Mouse (Mus musculus) urinary bladder, postnatal 25 days (tissue): ENCODE measurements around the gene Myh3.

Source experiments
- DNase-seq: peaks from one replicate; pipeline ENCODE4 v3.0.0; 2022; ENCODE audit warnings: low spot score

Gene Myh3

DNA sequence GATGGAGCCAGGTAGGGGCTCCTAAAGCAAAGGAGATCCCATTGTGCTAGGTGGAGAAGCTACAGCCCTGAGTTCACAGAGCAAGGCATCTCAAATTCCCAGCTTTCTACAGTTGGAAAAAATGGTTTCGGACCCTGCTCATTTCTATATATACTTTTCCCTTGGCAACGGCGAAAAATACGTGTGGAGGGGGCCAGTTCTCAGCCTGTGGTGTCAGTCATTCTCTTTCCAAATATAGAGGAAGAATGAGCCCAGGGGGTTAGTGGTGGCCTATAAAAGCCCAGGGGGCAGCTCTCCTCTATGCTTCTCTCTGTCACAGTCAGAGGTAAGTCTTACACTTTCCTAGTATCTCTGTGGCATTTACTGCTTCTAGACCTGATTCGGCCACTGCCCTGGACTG lies at the start of gene Myh3:
Myh3 (plus strand) TSS at position 301 of the 400 bp plus-strand sequence.
- no peak for DNase-seq

DNA sequence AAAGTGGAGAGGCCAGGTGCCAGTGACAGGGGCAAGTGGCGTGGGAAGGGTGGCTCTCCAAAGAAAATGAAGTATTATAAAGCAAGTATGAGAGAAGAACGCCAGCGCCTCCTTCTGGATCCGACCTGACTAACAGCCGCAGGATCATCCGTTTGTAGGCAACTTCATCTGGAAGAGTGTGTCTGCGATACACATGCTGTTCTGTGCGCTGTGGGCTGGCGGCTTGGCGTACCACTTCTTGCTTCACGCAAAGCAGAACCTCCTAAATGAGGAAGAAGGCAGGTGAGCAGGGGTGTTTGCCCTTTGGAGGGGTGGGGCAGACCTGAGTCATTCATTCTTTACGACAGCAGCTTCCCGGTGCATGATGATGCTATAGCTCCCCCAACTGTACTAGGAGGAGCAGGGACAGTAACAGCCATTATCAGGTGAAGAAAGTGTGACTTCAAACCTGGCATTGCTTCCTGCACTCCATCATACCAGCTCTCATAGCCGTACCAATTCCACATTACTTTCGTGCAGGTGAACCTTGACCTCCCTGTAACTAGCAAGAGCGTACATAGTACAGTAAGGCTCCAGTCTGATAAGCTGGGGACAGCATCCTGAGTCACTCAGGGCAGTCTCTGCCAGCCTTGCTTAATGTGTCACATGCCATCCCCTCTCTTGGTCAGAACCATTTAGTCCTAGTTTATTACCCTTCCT lies 47.0 kb upstream of the Myh3 start:
- no peak for DNase-seq

DNA sequence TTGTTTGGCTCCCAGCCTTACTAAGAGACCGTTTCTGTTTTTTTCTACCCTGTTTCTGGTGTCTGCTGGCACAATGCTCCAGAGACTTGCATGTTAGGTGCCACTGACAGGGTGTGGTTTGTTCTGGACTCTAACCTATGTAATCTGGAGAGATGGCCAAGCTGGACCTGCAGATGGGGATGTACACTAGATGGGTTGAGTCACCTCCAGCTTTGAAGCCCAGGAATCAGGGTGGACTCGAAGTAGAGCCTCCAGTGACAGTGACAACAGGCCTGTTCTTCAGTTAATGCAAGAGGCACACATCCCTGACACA lies 46.5 kb upstream of the Myh3 start:
- no peak for DNase-seq

DNA sequence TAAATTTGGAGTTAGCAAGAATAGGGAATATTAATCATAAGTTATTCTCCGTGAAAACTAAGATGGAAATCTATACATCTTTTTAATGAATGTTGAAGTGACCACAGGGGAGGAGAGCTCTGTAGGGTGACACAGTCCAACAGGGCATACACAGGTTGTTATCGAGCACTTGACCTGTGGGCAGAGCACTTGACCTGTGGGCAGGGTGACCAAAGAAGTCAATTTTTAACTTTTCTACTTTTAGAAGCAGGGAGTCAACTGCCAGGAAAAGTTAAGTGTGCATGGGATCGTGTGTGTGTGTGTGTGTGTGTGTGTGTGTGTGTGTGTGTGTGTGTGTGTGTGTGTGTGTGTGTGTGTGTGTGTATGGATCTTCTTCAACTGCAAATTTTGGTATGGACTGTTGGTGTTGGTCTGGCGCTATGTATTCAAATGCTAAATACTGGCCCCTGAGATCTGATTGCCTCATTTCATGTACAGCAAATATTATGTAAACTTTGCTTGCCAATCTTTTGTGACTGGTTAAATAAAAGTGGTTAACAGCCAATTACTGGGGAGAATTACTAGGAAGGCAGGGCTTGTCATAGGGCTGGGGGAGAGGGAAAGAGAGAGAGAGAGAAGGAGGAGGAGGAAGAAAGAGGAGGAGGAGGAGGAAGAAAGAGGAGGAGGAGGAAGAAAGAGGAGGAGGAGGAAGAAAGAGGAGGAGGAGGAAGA lies 43.2 kb upstream of the Myh3 start:
- no peak for DNase-seq

DNA sequence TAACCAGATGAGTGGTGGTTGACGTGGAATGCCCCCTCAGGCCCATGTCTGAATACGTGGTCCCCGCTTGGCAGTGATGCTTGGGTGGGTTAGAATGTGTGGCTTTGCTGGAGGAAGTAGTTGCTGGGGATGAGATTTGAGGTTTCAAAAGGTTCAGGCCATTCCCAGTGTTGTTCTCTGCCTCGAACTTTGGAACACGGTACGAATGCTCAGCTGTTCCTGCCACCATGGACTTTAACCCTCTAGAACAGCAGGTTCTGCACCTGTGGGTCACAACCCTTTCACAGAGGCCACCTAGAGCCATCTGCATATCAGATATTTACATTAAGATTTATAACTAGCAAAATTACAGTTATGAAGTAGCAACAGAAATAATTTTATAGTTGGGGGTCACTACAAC lies 41.9 kb upstream of the Myh3 start:
- DNase-seq: no peak

DNA sequence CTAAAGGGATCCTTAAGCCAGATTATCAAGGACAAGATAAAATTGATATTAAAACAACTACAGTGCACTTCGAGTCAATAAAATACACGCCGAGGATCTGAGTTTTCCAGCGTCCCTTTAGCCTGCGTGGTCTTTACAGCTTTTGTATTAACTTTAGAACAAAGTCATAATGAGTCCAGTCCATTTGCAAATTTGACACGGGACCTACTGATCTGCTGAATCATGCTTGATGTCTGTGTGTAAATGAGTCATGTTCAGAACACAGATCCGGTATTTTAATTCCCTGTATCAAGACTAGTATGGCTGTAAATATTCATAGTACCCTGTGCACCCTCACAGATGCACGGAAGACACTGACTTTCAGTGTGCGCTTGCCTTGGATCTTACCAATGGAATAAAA lies 41.2 kb upstream of the Myh3 start:
- DNase-seq: no peak

DNA sequence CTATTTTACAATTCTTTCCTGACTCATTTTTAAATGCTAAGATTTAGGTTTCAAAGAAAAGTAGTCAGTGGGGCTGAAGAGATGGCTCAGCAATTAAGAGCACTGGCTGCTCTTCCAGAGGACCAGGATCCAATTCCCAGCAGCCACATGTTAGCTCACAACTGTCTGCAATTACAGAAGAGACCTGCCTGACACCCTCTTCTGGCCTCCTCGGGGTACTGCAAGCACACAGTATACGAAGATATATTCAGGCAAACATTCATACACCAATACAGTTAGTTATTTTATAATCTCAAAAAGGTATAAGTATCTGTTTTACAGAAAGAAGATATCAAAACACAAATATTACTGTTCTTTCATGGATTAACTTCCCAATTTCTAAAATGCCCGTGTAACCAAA lies 38.3 kb upstream of the Myh3 start:
- no peak for DNase-seq

DNA sequence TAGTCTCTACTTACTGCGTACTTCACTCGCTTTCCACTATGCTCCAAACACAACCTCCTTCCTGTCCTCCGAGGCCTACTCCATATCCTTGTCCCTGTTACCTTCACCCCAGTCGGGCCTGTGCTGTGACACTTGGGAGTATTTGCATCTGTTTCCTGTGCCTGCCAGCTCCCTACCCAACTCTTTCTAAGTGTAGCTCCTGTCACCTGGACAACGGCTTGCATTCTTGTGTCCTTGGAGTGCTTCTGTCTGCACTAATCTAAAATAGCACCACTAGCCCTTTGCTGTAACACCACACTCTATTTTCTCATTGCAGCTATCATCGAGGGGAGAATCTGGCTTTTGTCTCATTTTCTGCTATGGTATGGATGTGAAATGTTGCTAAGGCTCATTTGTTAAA lies 37.6 kb upstream of the Myh3 start:
- DNase-seq: no peak

DNA sequence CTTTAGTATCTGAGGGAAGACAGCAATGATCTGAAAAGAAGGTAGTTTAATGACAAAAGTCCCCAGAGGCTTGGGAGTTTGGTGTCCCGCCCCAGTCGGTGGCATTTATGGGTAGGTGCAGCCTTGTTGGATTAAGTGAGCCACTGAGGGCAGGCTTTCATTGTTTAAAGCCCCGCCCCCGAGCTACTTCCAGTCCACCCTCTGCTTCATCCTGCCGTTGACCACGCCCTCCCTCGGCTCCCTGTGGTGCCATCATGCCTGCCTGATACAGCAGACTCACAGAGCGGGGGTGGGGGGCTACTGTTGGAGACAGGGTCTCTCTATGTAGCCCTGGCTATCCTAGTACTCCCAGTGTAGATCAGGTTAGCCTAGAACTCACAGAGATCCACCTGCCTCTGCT lies 35.1 kb upstream of the Myh3 start:
- DNase-seq: no peak

DNA sequence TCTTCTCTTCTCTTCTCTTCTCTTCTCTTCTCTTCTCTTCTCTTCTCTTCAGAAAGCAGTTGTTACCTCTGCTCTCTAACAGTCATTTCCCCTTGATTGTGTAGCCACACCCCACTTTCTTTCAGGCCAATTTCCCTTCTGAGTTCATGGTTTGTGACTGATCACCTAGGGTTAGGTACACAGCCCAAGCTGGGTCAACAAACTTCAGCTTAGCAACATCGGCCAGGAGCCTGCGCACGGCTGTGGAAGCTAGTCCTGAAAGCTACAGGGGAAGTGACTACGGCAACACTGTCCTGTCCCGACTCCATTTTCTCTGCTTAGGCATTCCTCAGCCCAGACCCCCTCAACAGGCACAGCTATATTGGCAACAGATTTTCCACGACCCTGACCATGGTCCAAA lies 33.1 kb upstream of the Myh3 start:
- DNase-seq: no peak

DNA sequence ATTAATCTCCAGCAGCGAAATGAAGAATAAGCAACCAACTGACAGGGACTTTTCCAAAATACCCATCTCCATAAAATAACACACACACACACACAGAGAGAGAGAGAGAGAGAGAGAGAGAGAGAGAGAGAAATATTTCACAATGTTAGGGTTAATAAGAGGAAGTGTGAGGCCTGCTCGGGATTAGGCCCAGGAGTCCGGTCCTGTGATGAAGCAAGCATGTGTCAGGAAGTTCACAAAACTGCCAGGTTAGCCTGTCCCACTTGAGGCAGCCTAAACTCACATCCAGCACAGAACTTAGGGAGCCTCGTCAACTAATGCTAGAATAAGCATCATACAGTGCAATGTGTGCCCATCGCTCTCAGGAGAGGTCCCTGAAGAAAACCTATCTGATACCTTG lies 30.9 kb upstream of the Myh3 start:
- DNase-seq: no peak

DNA sequence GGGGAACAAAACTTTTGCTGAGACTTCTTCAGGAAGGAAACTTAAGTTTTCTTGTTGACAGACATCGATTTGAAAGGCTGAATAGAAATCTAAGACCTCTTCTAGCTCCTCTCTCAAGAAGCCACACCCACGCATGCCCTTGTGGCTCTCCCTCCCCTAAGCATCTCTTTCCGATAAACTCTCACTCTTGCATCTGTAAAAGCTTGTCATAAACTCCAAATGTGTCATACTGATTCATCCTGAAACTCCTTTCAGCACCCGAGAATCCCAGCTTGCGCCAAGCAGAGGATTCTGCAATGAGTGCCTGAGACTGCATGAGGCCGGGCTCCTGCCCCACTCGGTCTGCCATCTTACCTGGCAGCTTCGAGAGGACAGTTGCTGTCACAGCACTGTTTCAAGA lies 29.6 kb upstream of the Myh3 start:
- DNase-seq: no peak

DNA sequence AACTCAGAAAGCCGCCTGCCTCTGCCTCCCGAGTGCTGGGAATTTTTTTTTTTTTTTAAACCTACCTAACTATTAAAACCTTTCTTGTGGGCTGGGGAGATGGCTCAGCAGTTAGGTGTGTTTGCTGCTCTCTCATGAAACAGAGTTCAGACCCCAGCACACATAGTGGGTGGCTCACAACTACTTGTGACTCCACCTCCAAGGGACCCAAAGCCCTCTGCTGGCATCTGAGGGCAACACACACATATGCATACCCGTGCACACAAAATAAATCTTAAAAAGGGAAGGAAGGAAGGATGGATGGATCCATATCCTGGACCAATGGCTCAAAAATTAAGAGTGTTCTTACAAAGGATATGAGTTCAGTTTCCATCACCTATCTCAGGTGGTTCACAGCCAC lies 28.8 kb upstream of the Myh3 start:
- no peak for DNase-seq

DNA sequence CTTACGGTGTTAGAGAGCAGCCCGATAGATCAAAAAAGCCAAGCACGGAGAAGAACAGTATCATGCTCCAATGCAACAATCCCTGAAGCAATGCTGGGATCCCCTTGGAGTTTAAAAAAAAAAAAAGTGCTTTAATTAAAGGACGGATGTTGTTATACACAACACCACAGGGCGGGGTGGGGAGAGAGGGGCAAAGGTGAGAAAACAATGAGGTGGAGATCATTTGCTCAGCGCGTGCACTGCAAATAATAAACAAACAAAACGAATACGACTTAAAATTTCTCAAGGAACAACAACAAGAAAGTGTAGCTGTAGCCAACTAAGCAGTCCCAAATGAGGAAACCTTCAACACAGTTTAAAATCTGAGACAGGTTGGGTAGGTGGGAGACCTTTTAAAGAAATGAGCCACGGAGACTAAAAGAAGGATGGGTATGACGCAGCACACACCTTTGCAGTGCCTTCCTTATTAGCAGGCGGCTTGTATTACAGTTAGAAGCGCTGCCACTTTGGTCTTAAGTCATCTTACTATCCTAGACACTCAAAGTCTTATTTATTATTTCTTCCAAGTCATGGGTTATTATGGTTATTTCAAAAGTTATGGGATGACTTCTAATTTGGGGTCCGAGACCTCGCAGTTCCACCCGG lies 26.3 kb upstream of the Myh3 start:
- no peak for DNase-seq

DNA sequence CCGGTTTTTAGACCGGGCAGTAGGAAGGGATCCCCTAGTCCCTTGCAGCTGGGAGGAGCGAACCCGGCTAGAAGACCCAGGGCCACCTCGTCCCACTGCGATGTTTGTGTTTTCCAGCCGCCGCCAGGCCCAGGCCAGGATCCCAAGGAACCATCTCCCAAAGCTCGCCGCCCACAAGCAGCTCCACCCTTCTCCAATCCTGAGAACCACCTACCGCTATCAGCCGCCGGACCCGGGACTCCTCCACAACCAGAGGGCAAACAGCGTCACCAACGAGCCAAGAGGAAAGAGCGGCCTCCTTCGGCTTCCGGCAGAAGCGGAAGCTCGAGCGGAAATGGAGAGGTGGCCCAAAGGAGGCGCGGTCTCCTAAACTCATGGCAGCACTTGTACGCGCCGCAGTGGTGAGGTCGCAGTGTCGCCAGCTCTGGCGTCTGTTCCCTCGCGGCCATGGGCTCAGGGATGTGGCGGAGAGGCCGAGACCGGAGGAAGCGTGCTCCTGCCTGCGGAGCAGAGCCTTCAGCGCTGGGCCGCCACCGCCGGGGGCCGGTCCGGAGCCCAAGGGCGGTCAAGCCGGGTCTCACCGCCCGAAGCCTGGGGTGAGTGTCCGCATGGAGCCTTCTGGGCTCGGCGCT lies 25.7 kb upstream of the Myh3 start, which contains the start of the genes Adprm and Sco1:
Adprm (minus strand) TSS at position 274 of the 632 bp plus-strand sequence.
Sco1 (plus strand) TSS at position 350 of the 632 bp plus-strand sequence.
- peak; percentile 75 for DNase-seq

DNA sequence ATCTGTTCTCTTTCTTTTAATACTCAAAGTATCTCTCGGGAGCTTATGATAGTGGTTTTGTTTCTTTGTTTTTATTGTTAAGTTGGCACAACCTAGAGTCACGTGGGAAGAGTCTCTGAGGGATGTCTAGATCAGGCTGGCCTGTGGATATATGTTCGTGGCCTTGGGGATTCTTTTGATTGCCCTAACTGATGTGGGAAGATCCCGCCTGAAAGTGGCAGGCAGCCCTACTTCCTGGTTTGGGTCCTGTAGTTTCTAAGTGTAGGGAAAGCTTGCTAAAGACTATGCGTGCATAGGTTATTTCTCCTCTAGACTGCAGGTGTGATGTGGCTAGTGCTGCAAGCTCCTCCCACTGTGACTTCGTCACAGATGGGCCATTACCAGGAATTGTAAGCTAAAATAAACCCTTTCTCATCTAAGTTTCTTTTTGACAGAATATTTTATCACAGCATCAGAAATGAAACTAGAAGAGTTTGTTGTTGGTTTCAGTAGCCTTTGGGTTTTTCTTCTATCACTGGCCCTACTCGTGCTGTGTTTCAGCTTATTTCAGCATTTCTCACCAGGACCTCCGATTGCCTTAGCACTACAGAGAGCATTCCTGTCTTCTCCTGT lies 23.2 kb upstream of the Myh3 start:
- DNase-seq: no peak

DNA sequence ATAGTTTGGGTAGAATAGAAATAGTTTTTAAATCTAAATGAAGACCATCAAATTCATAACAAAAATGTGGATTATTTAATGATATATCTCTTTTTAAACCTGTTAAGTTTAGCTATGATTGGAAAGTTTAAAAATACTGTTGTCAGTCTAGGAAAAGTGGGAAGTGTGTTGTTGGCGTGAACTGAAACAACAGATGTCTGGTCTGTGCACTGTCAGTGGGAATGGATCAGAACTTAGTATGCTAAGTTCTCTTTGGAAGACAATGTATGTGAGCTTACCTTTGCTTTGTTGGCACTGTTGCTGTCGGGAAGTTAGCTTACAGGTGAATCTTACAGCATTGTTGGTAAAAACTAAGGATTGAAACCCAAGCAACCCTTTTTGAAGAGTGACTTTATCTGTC lies 16.8 kb upstream of the Myh3 start:
- no peak for DNase-seq

DNA sequence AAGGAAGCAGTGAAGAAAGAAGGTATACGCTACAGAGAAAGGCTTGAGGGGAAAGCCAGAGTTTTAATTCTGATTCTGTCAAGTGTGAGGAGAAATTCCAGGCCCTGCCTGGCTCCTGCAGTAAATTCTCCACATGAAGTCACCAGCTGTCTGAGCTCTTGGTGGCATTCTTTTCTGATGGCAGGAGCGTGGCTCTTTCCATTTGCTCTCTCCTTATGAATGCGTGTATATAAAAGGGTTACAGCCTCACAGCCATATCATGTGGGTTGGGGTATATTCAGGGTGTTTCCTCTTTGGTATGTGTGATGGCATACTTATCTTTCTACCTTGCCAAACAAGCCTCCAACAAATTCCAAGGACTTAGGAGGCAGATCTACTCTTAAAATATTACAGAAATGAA lies 15.4 kb upstream of the Myh3 start:
- no peak for DNase-seq

DNA sequence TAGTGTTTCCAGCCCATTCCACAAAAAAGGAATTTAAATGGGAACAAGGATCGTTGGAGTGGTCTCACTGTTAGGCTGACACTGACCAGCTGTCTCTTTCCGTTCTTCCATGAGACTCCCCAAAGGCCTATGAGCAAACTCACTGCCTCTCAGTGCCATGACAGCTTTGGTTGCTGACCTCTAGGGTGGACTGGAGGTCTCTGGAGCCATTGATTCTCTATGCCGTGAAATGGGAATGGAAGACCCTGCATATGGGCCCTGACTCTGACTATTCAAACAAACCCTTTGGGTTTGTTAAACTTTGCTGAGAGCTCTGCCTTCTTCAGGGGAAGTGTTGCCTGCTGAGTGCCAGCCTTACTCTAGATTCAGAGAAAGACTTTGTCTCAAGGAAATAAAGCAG lies 10.4 kb upstream of the Myh3 start:
- DNase-seq: no peak

DNA sequence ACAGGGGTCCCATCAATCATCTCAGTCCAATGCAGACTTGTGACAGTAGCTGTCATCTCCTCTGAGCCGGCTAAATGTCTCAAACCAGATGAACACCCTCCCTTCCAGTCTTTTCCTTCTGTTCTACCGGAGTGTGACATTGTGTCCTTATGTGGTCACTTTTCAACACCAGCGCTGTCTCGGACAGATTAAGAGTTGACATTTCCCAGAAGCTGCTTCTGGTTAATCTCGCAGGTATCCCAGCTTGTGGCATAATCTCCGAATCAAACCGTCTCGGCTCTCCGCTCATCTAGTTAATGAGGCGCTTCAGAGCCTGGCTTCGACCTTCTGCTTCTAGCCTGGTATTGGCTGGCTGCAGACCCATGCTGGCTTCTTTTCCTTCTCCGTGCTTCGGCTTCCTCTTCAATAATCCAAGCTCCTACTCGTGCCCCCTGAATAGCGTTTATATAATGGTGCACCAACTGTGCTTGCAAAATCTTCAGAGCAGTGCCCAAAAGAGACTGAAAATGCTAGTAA lies 5.4 kb upstream of the Myh3 start:
- DNase-seq: no peak

DNA sequence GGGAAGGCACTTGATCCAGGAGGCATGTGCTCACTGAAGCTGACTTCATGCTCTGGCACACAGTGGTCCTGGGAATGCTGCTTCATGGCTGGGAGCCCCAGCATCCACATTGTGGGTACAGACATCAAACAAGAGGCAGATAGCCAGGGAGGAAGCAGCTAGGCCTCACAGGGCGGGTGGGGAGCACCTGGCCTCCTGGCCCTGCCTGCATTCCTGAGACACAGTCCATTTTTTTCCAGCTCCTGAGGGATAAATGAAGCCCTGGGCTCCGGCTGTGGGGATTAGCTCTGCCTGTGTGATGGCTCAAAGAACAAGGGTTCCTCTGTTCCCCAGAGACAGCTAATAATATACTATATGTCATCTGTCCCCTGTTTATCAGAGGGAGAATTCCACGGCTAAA lies 3.1 kb upstream of the Myh3 start:
- no peak for DNase-seq

DNA sequence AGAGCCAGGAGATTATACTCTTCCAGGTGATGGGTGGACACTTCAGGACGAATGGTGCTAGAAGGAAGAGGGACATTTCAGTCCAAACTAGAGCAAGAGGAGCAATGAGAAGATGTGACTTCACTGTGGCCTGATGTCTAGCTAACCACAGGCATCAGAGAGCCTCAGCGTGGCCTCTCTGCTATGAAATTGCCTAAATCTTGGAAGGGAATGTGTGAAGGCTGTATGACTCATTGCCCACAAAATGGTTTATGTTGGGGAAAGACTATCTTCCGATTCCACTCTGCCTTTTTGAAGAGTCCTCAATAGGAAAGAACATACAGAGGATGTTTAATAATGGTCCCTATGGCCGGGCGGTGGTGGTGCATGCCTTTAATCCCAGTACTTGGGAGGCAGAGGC lies 1.3 kb upstream of the Myh3 start:
- no peak for DNase-seq
